Mouse (Mus musculus): ENCODE measurements around the gene Trim38.
"Not testable (repeated sequence)": the region's sequence is repeated elsewhere in the genome, so short reads cannot be mapped to it uniquely, and the experiment has no call there.

The Trim38 gene

DNA sequence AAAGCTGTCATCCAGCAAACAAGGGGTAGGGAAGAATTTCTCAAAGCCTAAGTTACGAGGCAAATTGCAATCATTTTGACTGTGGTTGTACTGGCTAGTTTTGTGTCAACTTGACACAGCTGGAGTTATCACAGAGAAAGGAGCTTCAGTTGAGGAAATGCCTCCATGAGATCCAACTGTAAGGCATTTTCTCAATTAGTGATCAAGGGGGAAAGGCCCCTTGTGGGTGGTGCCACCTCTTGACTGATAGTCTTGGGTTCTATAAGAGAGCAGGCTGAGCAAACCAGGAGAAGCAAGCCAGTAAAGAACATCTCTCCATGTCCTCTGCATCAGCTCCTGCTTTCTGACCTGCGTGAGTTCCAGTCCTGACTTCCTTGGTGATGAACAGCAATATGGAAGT lies at the start of gene Trim38:
Gene Trim38, plus strand, starts transcription at position 301 of the 400 bp plus-strand sequence.
- DNase-seq, result not testable (repeated sequence)

DNA sequence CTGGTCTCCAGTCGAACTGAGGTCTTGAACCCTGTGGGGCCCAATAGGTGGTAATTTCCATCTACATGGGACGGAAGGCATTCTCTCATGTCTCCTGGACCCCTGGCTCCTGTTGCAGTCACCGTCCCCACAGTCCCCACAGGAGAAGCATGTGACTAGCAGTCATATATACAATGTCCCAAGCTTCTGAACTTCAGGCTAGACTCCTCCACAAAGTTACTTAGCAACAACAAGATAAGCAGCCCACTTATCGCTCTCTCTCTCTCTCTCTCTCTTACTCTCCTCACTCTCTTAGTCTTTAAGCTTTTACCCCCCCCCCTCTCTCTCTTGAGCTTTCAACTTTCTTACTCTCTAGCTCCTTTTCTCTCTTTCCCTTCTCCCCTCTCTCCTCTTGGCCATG lies 45.5 kb upstream of the Trim38 start:
- no peak for DNase-seq

DNA sequence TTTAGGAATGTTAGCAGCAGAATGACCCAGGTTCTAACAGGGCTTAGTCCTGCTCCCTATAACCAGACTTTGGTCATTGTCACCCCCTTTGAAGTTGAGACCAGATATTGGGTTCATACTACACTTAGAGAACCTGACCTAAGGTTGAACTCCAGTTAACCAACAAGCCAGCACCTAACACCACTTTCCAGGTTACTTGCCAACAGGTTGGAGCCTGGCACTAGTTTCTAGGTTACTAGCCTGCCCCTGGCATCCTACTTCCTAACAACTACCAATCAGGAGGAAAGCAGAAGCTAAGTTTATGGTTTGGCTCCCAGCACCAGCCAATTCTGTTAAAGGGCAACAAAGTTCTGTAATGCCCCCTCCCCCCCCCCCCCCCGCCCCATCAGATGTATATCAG lies 44.5 kb upstream of the Trim38 start:
- no peak for DNase-seq

DNA sequence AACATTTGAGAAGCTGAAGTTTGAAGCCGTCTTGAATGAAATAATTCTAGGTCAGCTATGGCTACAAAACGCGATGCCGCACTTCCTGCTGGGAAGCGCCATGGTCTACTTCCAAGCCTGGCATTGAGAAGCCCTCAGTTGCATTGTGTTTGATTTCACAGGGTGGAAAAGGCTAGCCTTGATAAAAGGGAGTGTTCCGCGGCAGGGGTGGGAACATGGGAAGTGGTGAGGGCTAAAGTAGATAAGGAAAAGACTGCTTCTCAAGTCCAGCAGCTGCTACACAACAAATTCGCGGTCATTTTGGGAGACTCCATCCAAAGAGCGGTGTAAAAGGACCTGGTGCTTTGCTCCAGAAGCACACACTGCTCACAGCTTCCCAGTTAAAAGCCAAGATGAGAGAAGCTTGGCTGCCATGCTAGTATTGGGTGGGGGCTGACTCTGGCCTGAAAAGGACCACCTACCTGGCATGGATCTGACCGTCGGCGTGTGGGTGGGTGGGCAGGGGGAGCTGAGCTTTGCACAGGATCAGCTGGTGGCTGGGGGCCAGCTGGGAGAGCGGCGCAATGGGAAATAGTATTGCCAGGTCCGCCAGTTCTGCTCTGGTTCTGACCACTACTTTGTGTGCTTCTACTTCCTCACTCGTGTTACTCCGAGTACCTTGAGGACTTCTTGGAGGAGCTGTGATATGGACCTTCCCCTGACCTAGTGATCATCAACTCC lies 41.1 kb upstream of the Trim38 start:
- DNase-seq, result no peak

- no peak for DNase-seq
Observed at GRCm38 (mm10) chr13:23729192-23729525, 40.6 kb upstream of the Trim38 start.

DNA sequence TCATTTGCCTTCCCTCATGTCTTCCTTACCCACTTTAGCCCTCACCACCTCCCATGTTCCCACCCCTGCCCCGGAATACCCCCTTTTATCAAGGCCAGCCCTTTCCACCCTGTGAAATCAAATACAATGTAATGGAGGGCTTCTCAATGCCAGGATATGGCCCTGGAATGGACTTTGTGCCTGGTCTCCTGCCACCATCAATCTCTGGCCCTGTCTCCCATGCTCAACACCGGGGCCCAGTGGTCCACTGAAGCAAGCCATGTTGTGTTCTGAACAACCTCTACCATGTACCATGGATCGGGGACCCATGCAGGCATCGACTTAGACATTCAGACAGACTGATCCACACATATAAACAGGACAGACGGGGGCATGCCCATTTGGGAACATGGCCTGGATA lies 40.0 kb upstream of the Trim38 start:
- DNase-seq, result no peak

DNA sequence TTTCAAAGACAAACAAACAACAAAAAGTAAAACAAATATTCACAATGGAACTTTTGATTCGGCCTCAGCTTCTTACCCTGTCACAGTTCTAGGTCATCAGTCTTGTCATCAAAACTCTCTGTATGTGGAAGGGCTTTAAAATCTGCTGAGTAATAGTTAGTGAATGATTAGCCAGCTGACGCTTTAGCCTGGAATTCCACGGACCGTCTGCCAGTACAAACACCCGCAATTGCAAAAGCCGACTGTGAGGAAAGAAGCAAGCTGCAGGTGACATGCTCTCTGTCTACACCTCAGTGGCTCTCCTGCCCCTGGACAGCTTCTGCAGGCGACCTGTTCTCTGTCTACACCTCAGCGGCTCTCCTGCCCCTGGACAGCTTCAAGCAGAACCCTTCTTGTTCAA lies 39.2 kb upstream of the Trim38 start:
- DNase-seq, result no peak

DNA sequence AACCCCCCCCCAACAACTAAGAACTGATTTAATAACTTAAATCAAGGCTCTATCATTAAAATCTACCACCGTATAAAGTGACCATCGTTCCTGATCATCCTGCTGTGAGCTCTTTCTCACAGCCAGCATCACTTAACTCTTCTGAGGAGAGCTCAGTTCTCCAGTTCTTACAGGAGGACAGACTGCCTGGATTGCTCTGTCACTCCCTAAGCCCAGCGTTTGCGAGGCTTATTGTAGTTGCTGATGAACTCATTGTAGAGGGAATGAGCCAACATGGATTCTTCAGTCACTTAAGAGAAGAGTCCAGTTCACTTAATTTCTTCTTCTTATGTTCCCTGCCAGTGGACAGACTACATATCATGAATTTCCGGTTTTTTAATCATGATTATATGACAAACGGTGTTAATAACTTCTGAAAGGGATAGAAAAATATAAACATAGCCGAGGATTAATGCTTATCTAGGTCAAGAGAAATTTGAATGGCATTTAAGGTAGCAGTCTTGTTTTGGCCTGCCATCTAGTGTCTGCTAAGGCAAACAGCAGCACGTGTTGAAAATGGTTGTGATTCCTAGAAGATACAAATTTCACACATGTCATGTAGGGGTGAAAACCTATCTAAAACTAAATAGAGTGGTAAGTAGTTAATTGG lies 37.4 kb upstream of the Trim38 start:
- peak; percentile 70 for DNase-seq

DNA sequence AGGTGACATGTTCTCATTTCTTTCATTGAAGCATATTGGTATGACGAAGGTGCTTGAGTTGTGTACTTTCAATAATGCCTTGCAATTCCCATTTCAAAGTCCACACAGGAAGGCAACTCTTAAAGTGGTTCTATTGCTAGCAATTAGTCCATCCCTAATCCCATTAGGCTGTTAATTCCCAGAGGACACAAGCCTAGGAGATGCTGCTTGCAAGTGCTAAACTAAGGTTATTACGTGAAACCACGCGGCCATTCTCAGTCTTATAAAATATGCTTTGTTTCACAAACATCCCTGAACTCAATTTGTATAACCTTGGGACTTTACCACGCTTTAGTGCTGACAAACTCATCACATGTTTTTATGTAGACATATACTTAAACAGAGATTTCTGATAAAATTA lies 32.6 kb upstream of the Trim38 start:
- no peak for DNase-seq

- DNase-seq, result peak; percentile 49
Observed at GRCm38 (mm10) chr13:23738041-23738440, 31.7 kb upstream of the Trim38 start.

GRCm38 (mm10) chr13:23738677-23739068 lies 31.0 kb upstream of the Trim38 start, which contains the start of gene Hist1h1c:
Gene Hist1h1c, plus strand, starts transcription at chr13:23738808.
- peak; percentile 95 for DNase-seq

DNA sequence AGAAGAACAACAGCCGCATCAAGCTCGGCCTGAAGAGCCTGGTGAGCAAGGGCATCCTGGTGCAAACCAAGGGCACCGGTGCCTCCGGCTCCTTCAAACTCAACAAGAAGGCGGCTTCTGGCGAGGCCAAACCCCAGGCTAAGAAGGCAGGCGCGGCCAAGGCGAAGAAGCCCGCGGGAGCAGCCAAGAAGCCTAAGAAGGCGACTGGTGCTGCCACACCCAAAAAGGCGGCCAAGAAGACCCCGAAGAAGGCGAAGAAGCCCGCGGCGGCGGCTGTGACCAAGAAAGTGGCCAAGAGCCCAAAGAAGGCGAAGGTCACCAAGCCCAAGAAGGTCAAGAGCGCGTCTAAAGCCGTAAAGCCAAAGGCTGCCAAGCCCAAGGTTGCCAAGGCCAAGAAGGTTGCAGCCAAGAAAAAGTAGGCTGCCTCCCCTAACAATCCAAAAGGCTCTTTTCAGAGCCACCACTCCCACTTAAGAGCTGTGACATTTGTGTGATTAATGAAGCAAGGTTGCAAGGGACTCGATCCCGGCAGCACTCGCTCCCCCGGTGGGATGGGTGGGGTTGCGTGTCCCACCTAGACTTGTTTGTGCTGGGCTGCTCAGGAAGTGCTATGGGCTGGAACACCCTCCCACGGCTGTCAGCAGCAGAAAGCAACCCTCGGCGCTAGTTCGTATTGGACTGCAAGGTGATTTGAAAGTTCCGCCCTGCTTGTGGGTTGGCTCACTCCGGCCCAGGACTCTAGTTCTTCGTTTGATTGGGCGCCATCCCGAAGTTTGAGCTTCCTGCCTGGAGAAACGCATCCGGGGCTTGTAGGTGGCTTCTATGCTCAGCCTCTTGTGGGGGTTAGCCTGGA lies 30.4 kb upstream of the Trim38 start:
- DNase-seq, result peak; percentile 93

DNA sequence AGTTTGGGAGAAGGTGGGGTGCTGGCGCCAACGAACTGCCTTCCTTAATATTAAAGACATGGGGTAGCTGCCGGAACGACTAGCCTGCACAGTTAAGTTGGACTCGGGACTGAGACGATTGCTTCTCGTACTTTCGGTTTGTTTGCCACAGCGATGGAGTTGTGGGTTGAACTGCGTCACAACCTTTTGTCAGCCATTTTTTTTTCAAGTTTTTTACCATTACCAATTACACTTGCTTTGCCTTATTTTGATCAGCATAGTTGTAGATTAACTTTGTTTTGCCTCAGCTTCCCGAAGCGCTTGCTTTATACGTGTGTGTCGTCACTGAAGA lies 29.8 kb upstream of the Trim38 start:
- DNase-seq, result no peak

DNA sequence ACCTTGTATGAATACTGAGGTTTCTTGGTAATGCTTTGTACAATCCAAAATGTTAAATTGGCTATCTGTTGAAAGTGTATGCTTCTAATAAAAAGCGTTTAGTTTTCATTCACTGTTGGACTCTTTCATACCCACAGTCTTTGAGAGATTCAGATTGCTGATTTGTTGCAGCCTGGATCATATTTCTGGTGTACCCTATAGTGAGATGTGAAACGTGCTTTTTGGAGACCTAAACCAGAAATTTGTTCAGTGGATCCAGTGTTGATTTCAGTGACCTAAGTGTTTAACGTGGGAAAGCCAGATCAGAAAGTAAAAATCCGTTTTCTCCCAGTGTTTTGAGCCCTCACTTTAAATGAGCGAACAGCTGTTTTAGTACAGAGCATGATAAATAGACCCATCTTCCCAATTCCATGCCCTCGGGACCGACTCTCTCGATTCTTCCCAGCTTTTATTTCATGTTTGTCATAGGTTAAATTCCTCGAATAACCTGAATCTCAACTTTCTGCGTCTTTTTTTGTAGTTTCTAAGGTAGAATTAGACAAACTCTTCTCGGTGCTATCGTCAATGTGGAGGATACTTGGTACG lies 29.4 kb upstream of the Trim38 start:
- DNase-seq, result peak; percentile 42

DNA sequence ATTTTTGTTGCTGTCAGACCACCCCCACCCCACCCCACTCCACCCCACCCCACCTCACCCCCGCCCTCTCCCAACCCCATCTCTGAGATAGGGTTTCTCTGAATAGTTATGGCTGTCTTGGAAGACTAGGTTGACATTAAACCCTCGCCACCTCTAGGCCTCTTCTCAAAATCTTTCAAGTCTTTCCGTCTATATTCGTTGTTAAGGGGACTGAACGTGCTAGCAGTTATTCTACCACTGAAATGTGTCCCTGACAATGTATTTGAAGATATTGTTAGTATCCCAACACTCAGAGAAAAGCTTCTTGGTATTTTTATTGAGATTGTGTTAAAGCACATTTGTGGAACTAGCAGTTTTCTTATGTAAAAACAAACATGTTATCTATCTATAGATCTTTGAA lies 28.8 kb upstream of the Trim38 start:
- no peak for DNase-seq

DNA sequence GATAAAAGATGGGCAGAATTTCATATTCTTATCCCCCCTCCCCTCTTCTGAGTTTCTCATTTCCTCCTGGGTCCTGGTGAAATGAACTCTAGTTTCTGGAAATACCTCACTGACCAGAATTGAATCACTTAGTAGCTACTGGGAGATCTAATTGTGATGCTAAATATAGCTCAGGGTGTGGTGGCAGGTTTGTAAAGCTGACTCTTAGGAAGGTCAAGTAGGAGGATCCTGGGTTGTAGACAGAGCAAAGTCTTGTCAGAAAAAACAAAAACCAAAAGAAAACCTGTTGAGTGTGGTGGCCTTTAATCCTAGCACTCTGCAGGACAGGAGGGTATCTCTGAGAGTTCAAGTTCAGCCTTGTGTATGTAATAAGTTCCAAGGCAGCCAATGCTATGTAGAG lies 27.7 kb upstream of the Trim38 start:
- no peak for DNase-seq

GRCm38 (mm10) chr13:23743215-23743614 lies 26.5 kb upstream of the Trim38 start:
- DNase-seq, result no peak

DNA sequence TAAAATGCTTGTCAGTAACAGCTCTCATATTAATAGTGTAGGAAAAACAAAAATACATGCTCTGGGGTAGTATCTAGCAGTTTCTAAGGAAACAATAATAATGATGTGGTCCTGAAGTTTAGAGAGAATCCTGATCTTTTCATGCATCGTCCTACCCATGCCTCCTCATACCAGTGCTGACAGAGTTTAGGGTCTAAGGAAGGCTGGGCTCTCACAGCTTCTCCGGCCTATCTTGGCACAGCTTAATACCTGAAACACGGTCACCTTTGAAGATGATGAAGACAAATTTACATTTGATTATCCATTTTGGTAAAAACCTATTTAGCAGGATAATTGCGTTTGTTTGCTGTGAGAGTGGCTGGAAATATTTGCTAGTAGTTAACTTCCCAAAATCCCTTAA lies 25.8 kb upstream of the Trim38 start:
- DNase-seq, result peak; percentile 37

- DNase-seq, result peak; percentile 47
Observed at GRCm38 (mm10) chr13:23744421-23745380, 25.0 kb upstream of the Trim38 start.

GRCm38 (mm10) chr13:23745381-23746161 lies 24.1 kb upstream of the Trim38 start, which contains the start of gene Hist1h3c:
Gene Hist1h3c, minus strand, starts transcription at chr13:23745602.
- peak; percentile 93 for DNase-seq

Measured in embryo, embryonic 11 days (tissue).